Mouse (Mus musculus) cerebellum, adult 2 months (tissue): Measurements from ENCODE around the gene Nxn. TPM values are rescaled to one million over a fixed set of nuclear protein-coding genes. Genes with fewer than 3 reads are reported as not detected.

Source experiments
- DNase-seq, 2 experiments: peaks; one replicate each; pipeline ENCODE4 v3.0.0; 2021
- H3K27ac ChIP-seq: fragments of 200-500 bp; 2 replicates; pipeline ENCODE4 v1.5.1; 2012; ENCODE audit warnings: low read length, control low read depth, inconsistent platforms; ENCODE audit not compliant: insufficient read depth
- H3K27me3 ChIP-seq: fragments of 200-500 bp; 2 replicates; pipeline ENCODE4 v1.6.1; 2012; ENCODE audit warnings: inconsistent platforms, mild to moderate bottlenecking, low read length, moderate library complexity; ENCODE audit not compliant: control insufficient read depth, insufficient read depth
- H3K4me1 ChIP-seq: fragments of 200-500 bp; 2 replicates; pipeline ENCODE4 v1.6.1; 2011; ENCODE audit warnings: low read length; ENCODE audit not compliant: control insufficient read depth, insufficient read depth
- H3K4me3 ChIP-seq: fragments of 200-500 bp; replicated peaks from 2 replicates; pipeline ENCODE3; 2011; ENCODE audit warnings: mild to moderate bottlenecking, low read depth, low read length, control low read depth; ENCODE audit not compliant: insufficient read depth
- CTCF ChIP-seq: fragments of 200-500 bp; IDR thresholded peaks from 2 replicates; pipeline ENCODE4 v1.5.1; 2011; ENCODE audit warnings: low read depth, mild to moderate bottlenecking, control low read depth, low read length, moderate library complexity, borderline replicate concordance; ENCODE audit not compliant: insufficient read depth
- POLR2A ChIP-seq: fragments of 200-500 bp; IDR thresholded peaks from 2 replicates; pipeline ENCODE4 v1.6.1; 2011; ENCODE audit warnings: low read length, control low read depth, borderline replicate concordance; ENCODE audit not compliant: insufficient read depth
- WGBS: fragments of 180-500 bp; shearing (Covaris S2); methylation state at CpG from one replicate; pipeline ENCODE4 v1.1.7; 2018; 5-methylcytosine and 5-hydroxymethylcytosine counted together
- polyA plus RNA-seq: library from polyadenylated mRNA; depleted of rRNA; stranded (reverse); fragments of >200 nt; gene quantifications from 2 replicates; pipeline ENCODE4 v1.2.3, GENCODE M21; 2012

The Nxn gene
- polyA plus RNA-seq, 1 experiment, result 24.3 TPM

DNA sequence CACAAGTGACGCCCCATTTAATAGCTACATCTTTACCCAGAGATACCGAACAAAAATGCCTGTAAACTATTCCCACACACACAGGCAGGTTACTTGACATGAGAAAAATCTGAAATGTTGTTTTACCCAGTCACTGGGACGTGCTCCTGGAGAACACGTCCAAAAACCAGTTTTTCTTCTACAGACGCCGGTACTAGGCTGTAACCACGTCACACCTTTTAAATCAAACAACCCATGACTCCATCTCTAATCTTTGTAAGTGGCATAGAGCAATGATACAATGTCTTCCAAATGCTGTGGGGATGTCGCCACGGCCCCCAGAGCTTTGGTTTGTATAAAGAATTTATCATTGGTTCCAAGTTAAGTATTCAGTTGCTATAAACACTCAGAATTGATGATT is 61.7 kb downstream of the Nxn start:
- WGBS, result 95% methylated on average over 9 of the region's 9 CpGs
- DNase-seq, result no peak
- Histone ChIP-seq H3K4me3 (no peak overlapping the region), H3K4me1 (peaks cover 12% of the 10 kb centered on the region), H3K27me3 (no peaks in the 10 kb centered on the region), H3K27ac (no peak overlapping the region)
- no peak for TF ChIP-seq CTCF
- TF ChIP-seq POLR2A, result no peak

DNA sequence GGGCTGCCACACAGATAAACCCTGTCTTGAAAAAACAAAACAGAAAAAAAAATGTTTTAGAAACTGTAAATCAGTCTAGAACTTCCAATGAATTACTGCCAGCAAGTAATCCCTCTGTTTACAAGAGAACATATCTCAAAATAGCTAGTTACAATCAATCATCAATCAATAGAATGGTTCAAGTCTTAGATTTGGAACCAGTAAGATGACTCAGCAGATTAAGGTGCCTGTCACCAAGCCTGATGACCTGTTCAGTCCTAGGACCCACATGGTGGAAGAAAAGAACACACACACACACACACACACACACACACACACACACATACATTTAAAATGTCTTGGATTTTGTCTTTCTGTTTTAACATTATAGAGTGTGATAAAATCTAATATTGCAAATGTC is 62.7 kb downstream of the Nxn start:
- no peak overlapping the region for H3K27ac ChIP-seq
- peaks cover 10% of the 10 kb centered on the region for H3K4me1 ChIP-seq
- DNase-seq, result no peak
- no peaks in the 10 kb centered on the region for H3K27me3 ChIP-seq
- no peak overlapping the region for H3K4me3 ChIP-seq
- TF ChIP-seq CTCF, result no peak
- TF ChIP-seq POLR2A, result no peak

DNA sequence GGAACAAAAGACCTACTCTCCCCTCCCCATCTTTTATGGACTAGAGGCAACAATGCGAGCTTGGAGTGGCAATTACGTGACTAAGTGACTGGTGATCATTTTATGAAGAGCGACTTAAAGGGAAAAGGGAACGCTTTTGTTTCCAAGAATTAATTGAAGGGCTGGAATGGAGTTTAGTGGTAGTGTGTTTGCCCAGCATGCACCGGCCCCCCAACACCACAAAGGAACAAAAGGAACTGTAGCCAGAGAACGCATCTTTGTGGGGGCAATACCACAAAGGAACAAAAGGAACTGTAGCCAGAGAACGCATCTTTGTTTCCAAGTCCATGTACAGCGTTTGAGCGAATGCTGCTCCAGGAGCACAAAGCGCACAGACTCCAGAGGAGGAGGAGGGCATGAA is 64.0 kb downstream of the Nxn start:
- DNase-seq, result no peak
- 76% methylated on average over 10 of the region's 10 CpGs for WGBS
- Histone ChIP-seq H3K4me1 (peaks cover 10% of the 10 kb centered on the region), H3K27ac (no peak overlapping the region), H3K4me3 (no peak overlapping the region), H3K27me3 (no peaks in the 10 kb centered on the region)
- TF ChIP-seq POLR2A (no peak), CTCF (no peak)

DNA sequence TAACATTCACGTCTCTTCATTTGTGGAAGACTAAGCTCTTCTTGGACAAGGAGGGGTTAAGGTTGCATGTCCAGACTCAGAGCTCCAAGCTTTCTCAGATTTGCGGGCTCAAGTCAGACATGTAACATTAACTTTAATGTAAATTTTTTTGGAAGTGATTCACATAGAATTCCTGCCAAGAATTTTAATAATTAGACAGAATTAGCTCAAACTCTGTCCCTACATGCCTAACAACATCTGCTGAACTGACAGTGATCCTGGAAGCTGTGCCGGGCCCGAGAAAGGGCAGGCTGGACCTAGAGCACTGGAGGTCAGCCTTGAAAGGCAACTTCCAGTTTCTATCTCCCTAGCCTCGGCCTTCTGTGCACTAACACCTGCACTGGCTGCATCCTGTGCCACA is 66.7 kb downstream of the Nxn start:
- Histone ChIP-seq H3K27ac (no peak overlapping the region), H3K27me3 (no peaks in the 10 kb centered on the region), H3K4me3 (no peak overlapping the region), H3K4me1 (peaks cover 20% of the 10 kb centered on the region)
- 43% methylated on average over 5 of the region's 5 CpGs for WGBS
- no peak for DNase-seq
- TF ChIP-seq CTCF (no peak), POLR2A (no peak)

DNA sequence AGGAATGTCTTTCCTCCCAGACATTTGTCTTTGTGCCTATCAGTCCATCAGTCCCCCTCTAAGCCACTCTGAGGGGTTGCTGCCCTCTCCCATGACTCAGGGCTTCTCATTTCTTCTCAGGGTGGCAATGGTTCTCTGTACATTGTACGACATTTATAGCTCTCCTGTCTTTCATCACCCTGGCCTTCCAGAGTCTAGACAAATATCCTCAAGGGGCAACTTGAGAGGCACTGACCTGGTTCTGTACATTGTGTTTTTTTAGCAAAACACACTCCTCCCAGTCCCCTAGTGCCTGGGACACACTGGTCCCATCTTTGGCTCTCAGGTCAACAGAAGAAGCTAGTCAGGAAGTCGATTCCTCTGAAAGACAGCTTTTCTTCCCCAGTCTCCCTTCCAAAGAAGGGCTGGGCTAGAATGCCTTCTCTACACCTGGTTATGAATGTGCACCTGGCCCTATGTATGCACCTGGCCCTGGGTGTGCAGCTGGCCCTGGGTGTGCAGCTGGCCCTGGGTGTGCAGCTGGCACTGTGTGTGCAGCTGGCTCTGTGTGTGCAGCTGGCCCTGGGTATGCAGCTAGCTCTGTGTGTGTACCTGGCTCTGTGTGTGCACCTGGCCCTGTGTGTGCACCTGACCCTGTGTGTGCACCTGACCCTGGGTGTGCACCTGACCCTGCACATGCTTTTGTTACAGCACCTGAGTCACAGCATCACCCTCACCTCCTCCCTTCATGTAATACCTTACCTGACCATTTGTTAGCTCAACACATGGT is 70.2 kb downstream of the Nxn start:
- H3K27me3 ChIP-seq, result no peaks in the 10 kb centered on the region
- no peak overlapping the region for H3K4me3 ChIP-seq
- peaks cover 33% of the 10 kb centered on the region for H3K4me1 ChIP-seq
- TF ChIP-seq CTCF, result no peak
- no peak for TF ChIP-seq POLR2A
- 90% methylated on average over 2 of the region's 2 CpGs for WGBS
- H3K27ac ChIP-seq, result no peak overlapping the region
- no peak for DNase-seq

DNA sequence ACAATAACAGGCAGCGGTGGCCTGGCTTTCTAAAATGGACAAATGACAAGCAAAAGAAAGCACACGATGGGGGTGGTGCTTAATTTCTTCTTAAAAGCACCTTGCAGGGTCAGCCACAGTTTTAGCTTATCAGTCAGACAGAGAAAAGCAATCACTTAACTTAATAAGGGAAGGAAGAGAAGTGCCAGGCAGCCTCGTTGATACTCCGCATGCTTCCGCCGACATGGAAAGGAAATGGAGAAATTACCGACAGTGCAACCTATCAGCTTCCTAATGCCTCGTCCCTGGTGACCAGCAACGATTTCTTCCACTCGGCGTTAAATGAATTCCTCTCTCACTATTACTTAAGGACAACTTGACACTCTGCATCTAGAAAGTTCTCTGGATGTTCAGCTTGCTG is 70.9 kb downstream of the Nxn start:
- no peak for DNase-seq
- WGBS, result 67% methylated on average over 11 of the region's 11 CpGs
- H3K4me1 ChIP-seq, result peaks cover 36% of the 10 kb centered on the region
- no peak overlapping the region; the same call in 1 of the 2 replicates for H3K27ac ChIP-seq
- H3K27me3 ChIP-seq, result no peaks in the 10 kb centered on the region
- H3K4me3 ChIP-seq, result no peak overlapping the region
- no peak for TF ChIP-seq CTCF
- TF ChIP-seq POLR2A, result no peak

DNA sequence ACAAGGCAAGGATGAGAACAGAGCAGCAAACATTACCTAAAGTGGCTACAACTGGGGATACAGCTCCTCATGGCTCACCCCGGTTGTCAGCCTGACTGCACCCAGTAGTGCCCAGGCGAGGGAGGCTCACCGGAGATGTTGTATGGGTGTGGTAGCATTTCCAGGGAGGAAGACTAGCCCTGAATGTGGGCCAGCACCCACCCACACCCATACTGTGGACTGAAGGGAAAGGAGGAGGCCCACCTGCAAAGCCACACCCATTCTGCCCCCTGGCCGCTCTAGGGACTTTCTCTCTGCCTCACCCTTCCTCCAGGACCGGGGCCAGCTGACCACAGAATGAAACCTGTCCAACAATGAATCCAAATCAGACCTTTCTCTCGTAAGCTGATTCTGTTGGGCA is 72.3 kb downstream of the Nxn start:
- Histone ChIP-seq H3K4me1 (peaks cover 41% of the 10 kb centered on the region), H3K27me3 (no peaks in the 10 kb centered on the region), H3K27ac (no peak overlapping the region), H3K4me3 (no peak overlapping the region)
- TF ChIP-seq POLR2A, result no peak
- TF ChIP-seq CTCF, result no peak
- DNase-seq, result no peak
- WGBS, result 64% methylated on average over 6 of the region's 6 CpGs

DNA sequence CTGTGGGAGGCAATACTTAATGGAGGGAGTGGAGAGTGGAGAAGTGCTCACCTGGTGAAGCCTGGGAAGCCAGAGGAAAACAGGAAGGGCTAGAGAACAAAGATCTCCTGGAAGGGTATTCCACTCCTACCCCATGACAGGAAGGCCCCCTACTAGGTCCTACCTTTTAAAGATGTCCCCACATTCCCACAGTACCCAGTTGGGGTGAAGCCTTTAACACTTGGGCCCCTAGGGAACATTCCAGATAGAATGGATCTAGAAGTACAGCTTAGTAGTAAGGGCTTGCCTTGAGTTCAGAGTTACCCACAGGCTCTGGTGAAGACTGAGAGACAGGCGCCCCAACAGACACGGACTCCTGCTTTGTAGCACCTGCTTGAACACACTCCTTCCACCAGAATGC is 72.9 kb downstream of the Nxn start:
- Histone ChIP-seq H3K27ac (no peak overlapping the region), H3K4me3 (no peak overlapping the region), H3K27me3 (no peaks in the 10 kb centered on the region), H3K4me1 (peaks cover 42% of the 10 kb centered on the region)
- 58% methylated on average over 2 of the region's 2 CpGs for WGBS
- TF ChIP-seq POLR2A (no peak), CTCF (no peak)
- DNase-seq, result no peak

DNA sequence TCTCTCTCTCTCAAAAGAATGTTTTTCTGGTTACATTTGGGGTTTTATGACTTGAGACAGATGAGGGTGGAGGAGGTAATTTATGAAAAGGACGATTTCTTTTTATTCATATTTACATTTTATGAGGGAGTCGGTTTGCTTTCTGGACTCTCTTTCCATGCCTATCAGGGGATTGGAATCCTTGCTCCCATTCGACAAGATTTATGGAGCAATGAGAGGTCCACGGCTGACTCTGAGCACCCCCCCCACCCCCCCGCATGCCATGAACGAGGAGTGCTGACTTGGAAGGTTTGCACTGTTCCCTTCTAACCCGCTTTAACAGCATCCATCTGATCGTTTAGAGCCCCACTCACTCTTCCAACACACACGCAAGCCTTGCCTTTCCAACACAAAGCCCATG is 74.1 kb downstream of the Nxn start:
- 80% methylated on average over 9 of the region's 9 CpGs for WGBS
- Histone ChIP-seq H3K27me3 (no peaks in the 10 kb centered on the region), H3K4me1 (peaks cover 46% of the 10 kb centered on the region), H3K27ac (no peak overlapping the region), H3K4me3 (no peak overlapping the region)
- no peak for TF ChIP-seq CTCF
- no peak for TF ChIP-seq POLR2A
- no peak for DNase-seq
